Mouse (Mus musculus) MEL (cell line): ENCODE measurements around the gene Vps29. TPM values are rescaled to one million over a fixed set of nuclear protein-coding genes. Genes with fewer than 3 reads are reported as not detected.
A peak's percentile ranks its signal among the peaks of the same experiment; 100 is the strongest.

ENCODE experiments used
- DNase-seq: peaks from one replicate; pipeline ENCODE4 v3.0.0; 2011; ENCODE audit warnings: low read depth, low spot score
- H3K27ac ChIP-seq: 2 replicates; pipeline ENCODE4 v1.5.1; 2012; ENCODE audit warnings: low read depth, mild to moderate bottlenecking, control low read depth, low read length, moderate library complexity; ENCODE audit not compliant: control insufficient read depth
- H3K27me3 ChIP-seq, 2 experiments: fragments of 150-350 bp in 1 of 2; sonication (generic) in 1 of 2; 2 replicates each; pipeline ENCODE4 v1.6.1; 2012; ENCODE audit warnings: low read length in 2 of 2, mild to moderate bottlenecking in 2 of 2, improper control_type of control experiment in 1 of 2, moderate library complexity in 1 of 2; ENCODE audit not compliant: insufficient read depth in 2 of 2, control insufficient read depth in 1 of 2
- H3K36me3 ChIP-seq, 2 experiments: 2 replicates each; pipeline ENCODE4 v1.6.1; 2012 to 2014; ENCODE audit warnings: low read length in 2 of 2, improper control_type of control experiment in 1 of 2, inconsistent platforms in 1 of 2, mild to moderate bottlenecking in 1 of 2; ENCODE audit not compliant: insufficient read depth in 2 of 2, control insufficient read depth in 1 of 2
- H3K4me1 ChIP-seq, 2 experiments: fragments of 150-350 bp in 1 of 2; sonication (generic) in 1 of 2; 2 replicates each; pipeline ENCODE4 v1.6.1; 2012; ENCODE audit warnings: low read length in 2 of 2, improper control_type of control experiment in 1 of 2, mild to moderate bottlenecking in 1 of 2; ENCODE audit not compliant: insufficient read depth in 2 of 2, control insufficient read depth in 1 of 2
- H3K4me3 ChIP-seq, 2 experiments: fragments of 150-350 bp in 1 of 2; sonication (generic) in 1 of 2; 2 replicates each; pipeline ENCODE4 v1.5.1; 2012; ENCODE audit warnings: low read depth in 2 of 2, low read length in 2 of 2, mild to moderate bottlenecking in 2 of 2, moderate library complexity in 2 of 2, control low read depth in 1 of 2, improper control_type of control experiment in 1 of 2; ENCODE audit not compliant: control insufficient read depth in 1 of 2, insufficient read depth in 1 of 2
- H3K79me2 ChIP-seq: 2 replicates; pipeline ENCODE4 v1.6.1; 2012; ENCODE audit warnings: mild to moderate bottlenecking, low read length, moderate library complexity; ENCODE audit not compliant: control insufficient read depth, poor library complexity, insufficient read depth
- H3K9ac ChIP-seq: 2 replicates; pipeline ENCODE4 v1.6.1; 2012; ENCODE audit warnings: low read depth, mild to moderate bottlenecking, control low read depth, low read length, moderate library complexity; ENCODE audit not compliant: control insufficient read depth, poor library complexity, severe bottlenecking
- H3K9me3 ChIP-seq: fragments of 150-350 bp; sonication (generic); replicated peaks from 2 replicates; pipeline ENCODE4 v1.6.1; 2012; ENCODE audit warnings: mild to moderate bottlenecking, low read length, improper control_type of control experiment, moderate library complexity; ENCODE audit not compliant: insufficient read depth
- BHLHE40 ChIP-seq: IDR thresholded peaks from 2 replicates; pipeline ENCODE4 v1.6.1; 2012; ENCODE audit warnings: low read depth, mild to moderate bottlenecking, inconsistent platforms, low read length, improper control_type of control experiment, borderline replicate concordance
- CHD1 ChIP-seq: IDR thresholded peaks from 2 replicates; pipeline ENCODE4 v1.6.1; 2012; ENCODE audit warnings: low read depth, mild to moderate bottlenecking, inconsistent platforms, low read length, improper control_type of control experiment
- GABPA ChIP-seq: IDR thresholded peaks from 2 replicates; pipeline ENCODE4 v1.6.1; 2012; ENCODE audit warnings: low read depth, mild to moderate bottlenecking, inconsistent platforms, low read length, improper control_type of control experiment, moderate library complexity
- MEF2A ChIP-seq: IDR thresholded peaks from 2 replicates; pipeline ENCODE4 v1.6.1; 2014; ENCODE audit warnings: low read depth, mild to moderate bottlenecking, inconsistent platforms, low read length, improper control_type of control experiment; ENCODE audit not compliant: poor library complexity, insufficient replicate concordance, severe bottlenecking; ENCODE audit errors: extremely low read depth
- MYC ChIP-seq: IDR thresholded peaks from 2 replicates; pipeline ENCODE4 v1.6.1; 2011; ENCODE audit warnings: low read depth, mild to moderate bottlenecking, low read length, improper control_type of control experiment, moderate library complexity
- RAD21 ChIP-seq: IDR thresholded peaks from 2 replicates; pipeline ENCODE4 v1.6.1; 2011; ENCODE audit warnings: mild to moderate bottlenecking, low read depth, low read length, improper control_type of control experiment
- SMC3 ChIP-seq: IDR thresholded peaks from 2 replicates; pipeline ENCODE4 v1.6.1; 2011; ENCODE audit warnings: low read depth, low read length, improper control_type of control experiment
- USF1 ChIP-seq: IDR thresholded peaks from 2 replicates; pipeline ENCODE4 v1.6.1; 2014; ENCODE audit warnings: low read depth, mild to moderate bottlenecking, inconsistent platforms, low read length, improper control_type of control experiment, moderate library complexity
- ZC3H11A ChIP-seq: IDR thresholded peaks from 2 replicates; pipeline ENCODE4 v1.6.1; 2012; ENCODE audit warnings: low read depth, mild to moderate bottlenecking, inconsistent platforms, low read length, improper control_type of control experiment
- ZMIZ1 ChIP-seq: IDR thresholded peaks from 2 replicates; pipeline ENCODE4 v1.6.1; 2012; ENCODE audit warnings: low read depth, mild to moderate bottlenecking, inconsistent platforms, low read length, improper control_type of control experiment, moderate library complexity
- ZNF384 ChIP-seq: IDR thresholded peaks from 2 replicates; pipeline ENCODE4 v1.6.1; 2012; ENCODE audit warnings: low read depth, mild to moderate bottlenecking, inconsistent platforms, low read length, improper control_type of control experiment
- polyA plus RNA-seq, 2 experiments: library from polyadenylated mRNA; stranded (reverse) in 1 of 2; unstranded in 1 of 2; fragments of >175 nt in 1 of 2; fragments of >200 nt in 1 of 2; gene quantifications; 2 replicates each; pipeline versions ENCODE4 v1.2.1 to v1.2.4; 2012; ENCODE audit warnings: low replicate concordance in 2 of 2, low read depth in 1 of 2; ENCODE audit not compliant: insufficient read length in 2 of 2, insufficient read depth in 1 of 2, missing spikeins in 1 of 2
- total RNA-seq: library from RNA; depleted of rRNA; stranded (reverse); fragments of 300-350 nt; gene quantifications from 2 replicates; pipeline ENCODE4 v1.2.3, GENCODE M21; 2012

The Vps29 gene
- total and polyA plus RNA-seq, 3 experiments, result 92.1 to 424 (median 101) TPM

GRCm38 (mm10) chr5:122372192-122372769 lies 18.1 kb downstream of the Vps29 start, which contains the start of gene Fam216a (continued):
- TF ChIP-seq MEF2A, result no peak
- peak; percentile 96 for TF ChIP-seq MYC
- no peak for TF ChIP-seq GABPA

DNA sequence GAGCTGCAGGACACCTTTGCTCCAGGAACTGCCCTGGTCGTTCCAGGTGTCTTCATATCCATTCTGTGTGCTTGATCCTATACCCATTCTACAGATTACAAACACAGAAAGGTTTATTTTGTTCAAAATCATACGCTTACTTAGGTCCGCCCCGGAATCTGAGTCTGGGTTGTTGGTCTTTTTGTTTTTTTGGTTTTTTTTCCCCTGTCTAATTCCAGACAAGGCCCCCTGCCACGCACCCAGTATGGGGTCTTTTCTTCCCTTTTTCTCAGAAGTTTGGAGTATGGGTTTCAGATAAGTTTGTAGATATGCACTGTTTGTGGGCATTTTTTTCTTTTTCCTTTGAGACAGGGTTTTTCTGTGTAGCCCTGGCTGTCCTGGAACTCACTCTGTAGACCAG lies 18.7 kb downstream of the Vps29 start:
- H3K79me2 ChIP-seq, result peaks cover 27% of the 10 kb centered on the region
- H3K9me3 ChIP-seq, result no peaks in the 10 kb centered on the region
- H3K27ac ChIP-seq, result peak overlapping the region; percentile 87
- H3K27me3 ChIP-seq, result no peaks in the 10 kb centered on the region
- H3K4me1 ChIP-seq, result peaks cover 0 to 3% of the 10 kb centered on the region in 2 experiments; a peak in 1 of 4 replicates
- H3K36me3 ChIP-seq, result peaks cover 7 to 11% of the 10 kb centered on the region in 2 experiments; a peak in 3 of 4 replicates
- TF ChIP-seq ZMIZ1, result no peak
- 0 out of 2 replicates have a peak, but pooled peaks have one; percentile 81 for TF ChIP-seq CHD1
- peak overlapping the region; percentile 84 for H3K9ac ChIP-seq
- H3K4me3 ChIP-seq, result peak overlapping the region; percentile 81 to 95
- DNase-seq, result no peak

GRCm38 (mm10) chr5:122377101-122377833 lies 23.1 kb downstream of the Vps29 start:
- no peak overlapping the region for H3K4me3 ChIP-seq
- H3K4me1 ChIP-seq, result no peaks in the 10 kb centered on the region
- H3K79me2 ChIP-seq, result peaks cover 17% of the 10 kb centered on the region
- H3K9me3 ChIP-seq, result no peaks in the 10 kb centered on the region
- peaks cover 6 to 7% of the 10 kb centered on the region in 2 experiments for H3K36me3 ChIP-seq
- no peak overlapping the region for H3K27ac ChIP-seq
- H3K27me3 ChIP-seq, result no peaks in the 10 kb centered on the region
- H3K9ac ChIP-seq, result no peak overlapping the region
- DNase-seq, result no peak
- TF ChIP-seq RAD21 (no peak), ZNF384 (peak; percentile 66), ZC3H11A (no peak)

DNA sequence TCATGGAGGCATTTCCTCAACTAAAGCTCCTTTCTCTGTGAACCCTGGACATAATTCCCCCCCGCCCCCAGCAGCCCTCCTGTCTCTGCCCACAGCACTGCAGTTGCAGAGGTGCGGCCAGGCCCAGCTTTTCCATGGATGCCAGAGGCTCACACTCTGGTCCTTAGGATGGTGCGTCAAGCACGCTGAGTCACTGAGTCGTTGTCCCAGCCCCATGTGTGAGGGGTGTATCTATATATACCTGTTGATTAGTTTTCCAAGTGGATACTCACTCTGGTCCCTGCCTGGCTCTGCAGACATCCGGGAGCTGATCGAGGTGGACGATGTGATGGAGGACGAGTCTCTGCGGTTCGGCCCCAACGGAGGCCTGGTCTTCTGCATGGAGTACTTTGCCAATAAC lies 24.0 kb downstream of the Vps29 start:
- no peak for TF ChIP-seq RAD21
- no peak for TF ChIP-seq ZC3H11A
- no peak for TF ChIP-seq BHLHE40
- no peak for TF ChIP-seq ZNF384
- no peak for TF ChIP-seq SMC3
- TF ChIP-seq USF1, result no peak
- no peak for DNase-seq
- Histone ChIP-seq H3K9me3 (no peaks in the 10 kb centered on the region), H3K4me1 (no peaks in the 10 kb centered on the region), H3K27ac (no peak overlapping the region), H3K4me3 (no peak overlapping the region), H3K79me2 (peaks cover 10% of the 10 kb centered on the region), H3K27me3 (no peaks in the 10 kb centered on the region), H3K36me3 (peaks cover 5 to 12% of the 10 kb centered on the region in 2 experiments), H3K9ac (no peak overlapping the region)
